Mouse (Mus musculus): ENCODE data around the gene Bahcc1. TPM values are rescaled to one million over a fixed set of nuclear protein-coding genes. Genes with fewer than 3 reads are reported as not detected.

Bahcc1 gene
- polyA plus RNA-seq, 1 experiment from 2014 or later = 4.4 TPM

GRCm38 (mm10) chr11:120233441-120234135, 841 bp downstream of the Bahcc1 start:
- peak overlapping the region; percentile 88 for H3K4me3 ChIP-seq
- no peaks in the 10 kb centered on the region for H3K9me3 ChIP-seq
- H3K27ac ChIP-seq (replicated peaks) = peak overlapping the region; percentile 95
- under 1% methylated on average over 51 of the region's 51 CpGs for WGBS
- H3K9ac ChIP-seq = peak overlapping the region; percentile 99
- no peaks in the 10 kb centered on the region for H3K27me3 ChIP-seq (replicated peaks)
- H3K36me3 ChIP-seq = no peaks in the 10 kb centered on the region
- ATAC-seq (ENCODE audit: extremely low read depth, insufficient number of reproducible peaks, low FRiP score, low TSS enrichment) = no peak
- peaks cover 32% of the 10 kb centered on the region for H3K4me1 ChIP-seq
- H3K4me2 ChIP-seq = peak overlapping the region; percentile 99

DNA sequence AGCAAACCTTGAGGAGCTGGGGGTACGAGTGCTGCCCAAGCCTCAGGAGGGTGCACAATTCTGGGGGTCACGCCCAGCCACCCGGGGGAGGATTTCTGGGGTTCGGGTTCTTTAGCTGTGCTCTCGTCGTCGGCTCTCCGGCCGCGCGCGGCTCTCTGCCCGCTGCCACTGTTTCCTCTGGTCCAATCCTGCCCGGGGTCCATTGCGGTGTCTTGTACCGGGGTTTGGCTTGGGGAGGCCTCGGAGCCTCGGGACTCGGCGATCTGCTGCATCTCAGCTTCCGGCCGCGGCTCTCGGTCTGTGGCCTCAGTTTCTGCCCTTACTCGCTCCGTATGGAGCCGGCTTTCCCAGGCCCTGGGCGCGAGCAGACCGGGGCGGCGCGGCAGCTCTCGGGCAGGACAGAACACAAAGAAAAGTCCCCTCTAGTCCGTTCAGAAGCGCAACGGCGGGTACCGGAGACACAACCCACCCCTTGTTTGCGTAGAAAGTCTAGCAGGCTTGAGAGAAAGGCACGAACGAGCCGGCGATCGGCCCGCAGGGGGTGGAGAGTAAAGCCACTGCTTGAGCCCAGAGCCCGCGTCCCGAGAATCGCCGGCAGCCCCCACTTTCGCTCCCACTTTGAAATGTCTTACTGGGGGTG, 1.5 kb downstream of the Bahcc1 start:
- under 1% methylated on average over 52 of the region's 52 CpGs for WGBS
- no peak for ATAC-seq (ENCODE audit: extremely low read depth, insufficient number of reproducible peaks, low FRiP score, low TSS enrichment)

GRCm38 (mm10) chr11:120234776-120235181, 2.0 kb downstream of the Bahcc1 start:
- Histone ChIP-seq H3K9ac (peak overlapping the region; percentile 99), H3K27ac (replicated peaks) (peak overlapping the region; percentile 95), H3K27me3 (replicated peaks) (no peaks in the 10 kb centered on the region), H3K4me3 (peak overlapping the region; percentile 88), H3K36me3 (no peaks in the 10 kb centered on the region), H3K4me2 (peak overlapping the region; percentile 99), H3K4me1 (peaks cover 32% of the 10 kb centered on the region), H3K9me3 (no peaks in the 10 kb centered on the region)
- under 1% methylated on average over 39 of the region's 39 CpGs for WGBS
- ATAC-seq (ENCODE audit: extremely low read depth, insufficient number of reproducible peaks, low FRiP score, low TSS enrichment) = no peak

More for the DNA sequence above, 1.5 kb downstream of the Bahcc1 start:
- Histone ChIP-seq H3K27me3 (replicated peaks) (no peaks in the 10 kb centered on the region), H3K9me3 (no peaks in the 10 kb centered on the region), H3K36me3 (no peaks in the 10 kb centered on the region), H3K4me1 (peaks cover 32% of the 10 kb centered on the region), H3K9ac (peak overlapping the region; percentile 99), H3K27ac (replicated peaks) (peak overlapping the region; percentile 95), H3K4me3 (peak overlapping the region; percentile 88), H3K4me2 (peak overlapping the region; percentile 99)

GRCm38 (mm10) chr11:120235385-120236113, 2.8 kb downstream of the Bahcc1 start:
- under 1% methylated on average over 39 of the region's 40 CpGs for WGBS
- peaks cover 38% of the 10 kb centered on the region for H3K4me1 ChIP-seq
- H3K9ac ChIP-seq = peak overlapping the region; percentile 99
- H3K9me3 ChIP-seq = no peaks in the 10 kb centered on the region
- H3K4me3 ChIP-seq = peak overlapping the region; percentile 88
- no peaks in the 10 kb centered on the region for H3K36me3 ChIP-seq
- H3K4me2 ChIP-seq = peak overlapping the region; percentile 99
- no peak for ATAC-seq (ENCODE audit: extremely low read depth, insufficient number of reproducible peaks, low FRiP score, low TSS enrichment)
- no peaks in the 10 kb centered on the region for H3K27me3 ChIP-seq (replicated peaks)
- peak overlapping the region; percentile 92 for H3K27ac ChIP-seq (replicated peaks)

DNA sequence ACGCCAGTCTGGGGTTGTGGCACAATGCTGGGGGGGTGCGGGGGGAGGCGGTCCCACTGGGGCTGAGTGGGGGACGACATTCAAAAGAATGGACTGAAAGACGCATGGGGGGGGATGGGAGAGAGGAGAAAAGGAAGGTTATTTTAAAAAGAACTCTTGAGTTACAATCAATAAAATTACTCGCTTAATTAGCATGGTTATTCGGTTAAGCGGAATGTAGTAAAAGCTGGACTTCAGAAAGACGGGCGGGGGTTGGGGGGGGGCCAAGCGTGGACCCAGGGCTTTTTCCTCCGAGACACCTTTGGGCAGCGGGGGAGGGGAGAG, 3.3 kb downstream of the Bahcc1 start:
- Histone ChIP-seq H3K27ac (replicated peaks) (peak overlapping the region; percentile 92), H3K9me3 (no peaks in the 10 kb centered on the region), H3K9ac (peak overlapping the region; percentile 99), H3K27me3 (replicated peaks) (no peaks in the 10 kb centered on the region), H3K36me3 (no peaks in the 10 kb centered on the region), H3K4me2 (peak overlapping the region; percentile 99), H3K4me3 (peak overlapping the region; percentile 88), H3K4me1 (peaks cover 43% of the 10 kb centered on the region)
- WGBS = under 1% methylated on average over 13 of the region's 13 CpGs
- no peak for ATAC-seq (ENCODE audit: extremely low read depth, insufficient number of reproducible peaks, low FRiP score, low TSS enrichment)

DNA sequence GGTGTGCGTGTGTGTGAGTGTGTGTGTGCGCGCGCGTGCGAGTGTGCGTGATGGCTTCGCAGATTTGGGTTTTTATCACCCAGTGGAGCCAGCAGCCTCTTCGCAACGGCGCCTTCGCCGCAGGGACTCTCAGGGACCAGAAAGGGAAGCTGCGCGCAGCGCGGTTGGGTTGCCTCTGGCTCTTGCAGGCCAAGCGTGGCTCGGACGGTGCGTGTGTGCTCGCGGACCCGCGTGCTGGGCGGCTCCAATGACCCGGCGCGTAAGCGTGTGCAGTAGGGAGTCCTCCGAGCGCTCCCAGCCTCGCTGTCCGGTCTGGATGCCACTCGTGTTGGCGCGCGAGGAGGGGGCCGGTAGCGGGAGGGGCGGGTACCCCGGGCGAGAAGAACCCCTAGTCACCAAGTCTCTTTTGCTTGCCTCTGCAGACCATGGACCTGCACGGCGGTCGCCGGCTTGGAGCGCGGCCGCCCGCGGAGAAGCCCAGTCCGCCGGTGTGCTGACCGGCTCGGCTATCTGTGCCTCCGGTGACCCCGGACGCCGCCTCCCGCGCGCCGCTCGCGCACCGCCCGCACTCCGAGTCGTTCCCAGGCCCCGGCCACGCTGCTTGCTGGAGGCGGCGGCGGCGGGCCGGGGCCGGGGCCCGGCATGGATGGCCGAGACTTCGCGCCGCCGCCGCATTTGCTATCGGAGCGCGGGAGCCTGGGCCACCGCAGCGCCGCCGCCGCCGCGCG, 3.9 kb downstream of the Bahcc1 start:
- no peaks in the 10 kb centered on the region for H3K36me3 ChIP-seq
- WGBS = under 1% methylated on average over 95 of the region's 96 CpGs
- no peak for ATAC-seq (ENCODE audit: extremely low read depth, insufficient number of reproducible peaks, low FRiP score, low TSS enrichment)

DNA sequence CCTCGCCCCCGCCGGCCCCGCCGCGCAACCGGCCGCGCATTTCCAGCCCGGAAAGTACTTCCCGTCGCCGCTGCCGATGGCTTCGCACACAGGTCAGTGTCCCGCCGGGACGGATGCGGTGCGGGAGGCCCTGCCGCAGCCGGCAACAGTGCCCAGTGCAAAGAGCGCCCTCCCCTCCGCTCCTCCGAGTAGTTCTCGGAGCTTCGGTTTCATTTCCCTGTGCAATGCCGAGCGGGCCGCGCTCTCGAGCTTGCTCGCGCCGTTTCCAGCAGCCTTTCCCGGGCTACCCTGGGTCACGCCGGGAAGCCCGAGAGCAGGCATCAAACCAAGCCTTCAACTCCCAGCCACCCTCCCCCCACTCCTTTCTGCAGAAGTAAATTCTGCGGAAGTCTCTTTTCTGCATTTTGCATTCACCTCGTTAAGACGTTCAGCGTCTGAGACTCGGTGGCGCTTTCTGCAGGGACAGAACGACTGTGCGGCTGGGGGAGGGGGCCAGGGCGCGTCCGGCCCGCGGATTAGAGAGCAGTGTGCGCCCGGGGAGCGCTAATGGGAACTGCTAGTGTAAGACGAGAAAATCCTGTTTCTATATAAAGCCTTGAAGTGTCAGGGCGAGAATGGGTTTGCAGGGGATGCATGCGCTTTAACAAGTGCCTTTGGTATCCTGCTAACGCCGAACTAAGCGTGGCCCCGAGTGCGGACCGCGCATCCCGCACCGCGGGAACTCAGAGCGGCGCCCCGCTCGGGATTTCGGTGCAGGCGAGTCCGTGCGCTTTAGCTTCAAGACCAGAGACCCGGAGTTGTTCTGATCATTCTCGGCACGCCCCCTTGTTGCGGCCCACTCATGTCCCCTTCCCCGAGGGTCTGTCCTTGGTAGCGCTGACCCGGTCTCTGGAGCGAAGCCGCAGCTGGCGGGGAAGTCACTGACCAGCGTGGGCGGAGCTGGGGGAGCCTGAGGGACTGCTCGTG, 4.7 kb downstream of the Bahcc1 start:
- H3K36me3 ChIP-seq = no peaks in the 10 kb centered on the region
- no peaks in the 10 kb centered on the region for H3K27me3 ChIP-seq (replicated peaks)
- under 1% methylated on average over 88 of the region's 89 CpGs for WGBS
- ATAC-seq (ENCODE audit: extremely low read depth, insufficient number of reproducible peaks, low FRiP score, low TSS enrichment) = no peak
- peak overlapping the region; percentile 88 for H3K4me3 ChIP-seq
- peaks cover 48% of the 10 kb centered on the region for H3K4me1 ChIP-seq
- no peaks in the 10 kb centered on the region for H3K9me3 ChIP-seq
- H3K4me2 ChIP-seq = peak overlapping the region; percentile 99
- peak overlapping the region; percentile 92 for H3K27ac ChIP-seq (replicated peaks)
- H3K9ac ChIP-seq = peak overlapping the region; percentile 99

More for the DNA sequence above, 3.9 kb downstream of the Bahcc1 start:
- Histone ChIP-seq H3K9ac (peak overlapping the region; percentile 99), H3K4me2 (peak overlapping the region; percentile 99), H3K4me3 (peak overlapping the region; percentile 88), H3K9me3 (no peaks in the 10 kb centered on the region), H3K27ac (replicated peaks) (peak overlapping the region; percentile 92), H3K4me1 (peaks cover 48% of the 10 kb centered on the region), H3K27me3 (replicated peaks) (no peaks in the 10 kb centered on the region)

DNA sequence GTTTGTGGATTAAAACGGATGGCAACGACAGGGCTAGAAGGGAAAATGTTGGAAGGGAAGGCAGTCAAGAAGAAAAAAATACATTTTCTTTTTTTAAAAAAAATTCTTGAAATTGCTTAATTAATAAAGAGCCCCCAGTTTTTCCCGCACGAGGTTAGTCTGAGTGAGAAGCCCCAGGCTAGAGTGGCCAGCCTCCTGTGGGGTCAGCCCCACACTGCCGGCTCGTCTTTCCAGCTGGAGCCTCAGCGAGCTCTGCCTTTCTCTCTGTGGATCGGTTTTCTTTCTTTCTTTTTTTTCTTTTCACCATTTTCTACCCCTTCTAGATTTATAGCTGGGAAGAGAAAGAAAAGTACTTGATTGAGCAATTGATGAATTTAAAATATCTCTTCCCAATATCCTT, 5.6 kb downstream of the Bahcc1 start:
- 15% methylated on average over 8 of the region's 8 CpGs for WGBS
- H3K27ac ChIP-seq (replicated peaks) = peak overlapping the region; percentile 92
- H3K27me3 ChIP-seq (replicated peaks) = no peaks in the 10 kb centered on the region
- H3K9ac ChIP-seq = peak overlapping the region; percentile 99
- peak overlapping the region; percentile 88 for H3K4me3 ChIP-seq
- H3K36me3 ChIP-seq = no peaks in the 10 kb centered on the region
- no peak for ATAC-seq (ENCODE audit: extremely low read depth, insufficient number of reproducible peaks, low FRiP score, low TSS enrichment)
- no peaks in the 10 kb centered on the region for H3K9me3 ChIP-seq
- peaks cover 56% of the 10 kb centered on the region for H3K4me1 ChIP-seq
- peak overlapping the region; percentile 99 for H3K4me2 ChIP-seq

DNA sequence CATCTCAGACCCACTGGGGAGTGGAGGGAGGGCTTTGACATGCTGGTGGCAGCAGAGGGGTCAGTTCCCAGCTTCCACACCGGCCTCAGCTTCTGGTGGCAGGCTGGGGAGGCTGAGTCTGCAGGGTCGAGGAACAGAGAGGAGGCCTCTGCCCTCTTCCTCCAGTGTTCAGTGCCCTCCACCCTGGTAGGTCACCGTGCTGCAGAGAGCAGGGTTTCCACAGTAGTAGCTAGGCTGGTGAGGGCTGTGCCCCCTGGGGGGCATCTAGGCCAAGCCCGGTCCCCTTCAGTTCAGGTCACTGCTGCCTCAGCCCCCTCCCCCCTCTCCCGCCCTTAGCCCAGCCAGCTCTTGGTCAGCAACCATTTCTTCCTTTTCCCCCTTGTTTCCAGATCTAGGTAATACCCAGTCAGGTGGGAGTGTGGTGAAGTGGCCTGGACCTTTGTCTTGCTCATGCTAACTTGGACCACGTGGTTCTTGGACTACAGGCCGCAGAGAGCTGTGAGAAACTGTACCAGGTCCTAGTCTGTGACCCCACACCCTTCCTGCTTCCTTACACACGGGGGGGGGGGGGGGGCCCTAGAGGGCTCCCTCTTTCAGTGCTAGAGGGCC, 6.1 kb downstream of the Bahcc1 start:
- Histone ChIP-seq H3K27ac (replicated peaks) (peak overlapping the region; percentile 92), H3K4me2 (peak overlapping the region; percentile 99), H3K4me1 (peaks cover 61% of the 10 kb centered on the region), H3K9me3 (no peaks in the 10 kb centered on the region), H3K4me3 (peak overlapping the region; percentile 88), H3K27me3 (replicated peaks) (no peaks in the 10 kb centered on the region), H3K9ac (peak overlapping the region; percentile 99), H3K36me3 (no peaks in the 10 kb centered on the region)
- WGBS = 19% methylated on average over 7 of the region's 8 CpGs
- ATAC-seq (ENCODE audit: extremely low read depth, insufficient number of reproducible peaks, low FRiP score, low TSS enrichment) = no peak

- H3K27me3 ChIP-seq (replicated peaks) = no peaks in the 10 kb centered on the region
- peak overlapping the region; percentile 92 for H3K27ac ChIP-seq (replicated peaks)
- H3K36me3 ChIP-seq = no peaks in the 10 kb centered on the region
- 11% methylated on average over 11 of the region's 11 CpGs for WGBS
- peak overlapping the region; percentile 99 for H3K4me2 ChIP-seq
- ATAC-seq (ENCODE audit: extremely low read depth, insufficient number of reproducible peaks, low FRiP score, low TSS enrichment) = no peak
- H3K4me3 ChIP-seq = peak overlapping the region; percentile 88
- no peaks in the 10 kb centered on the region for H3K9me3 ChIP-seq
- peaks cover 67% of the 10 kb centered on the region for H3K4me1 ChIP-seq
- H3K9ac ChIP-seq = peak overlapping the region; percentile 99
These were observed 6.8 kb downstream of the Bahcc1 start for GRCm38 (mm10) chr11:120239581-120239991.
